Mouse (Mus musculus) midbrain, postnatal 0 days (tissue): ENCODE measurements at regions not wholly inside any gene's neighbourhood (a gene's known extent, or its start where the extent isn't known, plus 50 kb on each side); places are given as distances from the start of the nearest gene placed in this dataset.

Source experiments
- ATAC-seq: fragments of 200-750 bp; cut with Nextera tagmentation; 2 replicates; pipeline ENCODE4 v1.8.0; 2017; ENCODE audit warnings: moderate number of reproducible peaks, mild to moderate bottlenecking, moderate TSS enrichment, moderate library complexity; ENCODE audit not compliant: low FRiP score
- DNase-seq: peaks from one replicate; pipeline ENCODE4 v3.0.0-alpha.2; 2015; ENCODE audit warnings: low spot score
- H3K27ac ChIP-seq: fragments of 300-500 bp; sonication (generic); 2 replicates; pipeline ENCODE4 v1.5.1; 2014; ENCODE audit warnings: low read depth, mild to moderate bottlenecking, low read length, mixed read lengths
- H3K27me3 ChIP-seq: fragments of 300-500 bp; sonication (generic); 2 replicates; pipeline ENCODE4 v1.6.1; 2014; ENCODE audit warnings: low read length, control low read depth, mixed read lengths; ENCODE audit not compliant: insufficient read depth
- H3K36me3 ChIP-seq: fragments of 300-500 bp; sonication (generic); 2 replicates; pipeline ENCODE4 v1.6.1; 2014; ENCODE audit warnings: low read length, control low read depth, mixed read lengths; ENCODE audit not compliant: insufficient read depth
- H3K4me1 ChIP-seq: fragments of 300-500 bp; sonication (generic); 2 replicates; pipeline ENCODE4 v1.6.1; 2014; ENCODE audit warnings: mild to moderate bottlenecking, control low read depth, antibody characterized with exemption, low read length, mixed read lengths; ENCODE audit not compliant: insufficient read depth
- H3K4me2 ChIP-seq: fragments of 300-500 bp; sonication (generic); 2 replicates; pipeline ENCODE4 v1.6.1; 2014; ENCODE audit warnings: low read depth, mild to moderate bottlenecking, low read length, mixed read lengths; ENCODE audit not compliant: poor library complexity, severe bottlenecking
- H3K4me3 ChIP-seq: fragments of 300-500 bp; sonication (generic); 2 replicates; pipeline ENCODE4 v1.5.1; 2014; ENCODE audit warnings: low read depth, mild to moderate bottlenecking, low read length, moderate library complexity
- H3K9ac ChIP-seq: fragments of 300-500 bp; sonication (generic); replicated peaks from 2 replicates; pipeline ENCODE4 v1.6.1; 2014; ENCODE audit warnings: mild to moderate bottlenecking, low read length, moderate library complexity, mixed read lengths; ENCODE audit not compliant: poor library complexity, severe bottlenecking
- H3K9me3 ChIP-seq: fragments of 300-500 bp; sonication (generic); 2 replicates; pipeline ENCODE4 v1.6.1; 2016; ENCODE audit warnings: low read length, control low read depth
- CTCF ChIP-seq: IDR thresholded peaks from 2 replicates; pipeline ENCODE4 v1.5.1; 2016; ENCODE audit warnings: antibody characterized with exemption, mild to moderate bottlenecking
- WGBS: fragments of 180-500 bp; shearing (Covaris S2); extraction: QIAGEN DNeasy Blood & Tissue Kit; methylation state at CpG from one replicate; pipeline ENCODE4 v1.1.7; 2014; 5-methylcytosine and 5-hydroxymethylcytosine counted together

GRCm38 (mm10) chr13:53996867-53997266, 58.6 kb downstream of the Drd1 start:
- H3K36me3 ChIP-seq: no peaks in the 10 kb centered on the region
- H3K9me3 ChIP-seq: no peaks in the 10 kb centered on the region
- ATAC-seq: no peak
- no peak overlapping the region for H3K9ac ChIP-seq
- 77% methylated on average over 1 of the region's 1 CpGs for WGBS
- no peaks in the 10 kb centered on the region for H3K27me3 ChIP-seq
- no peaks in the 10 kb centered on the region for H3K4me1 ChIP-seq
- H3K4me3 ChIP-seq: no peak overlapping the region
- H3K4me2 ChIP-seq: no peak overlapping the region
- DNase-seq: no peak
- TF ChIP-seq CTCF: no peak
- H3K27ac ChIP-seq: no peak overlapping the region

- no peak for TF ChIP-seq CTCF
- no peaks in the 10 kb centered on the region for H3K36me3 ChIP-seq
These were observed 62.5 kb downstream of the Drd1 start for GRCm38 (mm10) chr13:53992863-53993451.

GRCm38 (mm10) chr13:53979226-53979625, 76.3 kb downstream of the Drd1 start:
- no peak overlapping the region for H3K27ac ChIP-seq

More at GRCm38 (mm10) chr13:53992863-53993451, 62.5 kb downstream of the Drd1 start:
- 92% methylated on average over 7 of the region's 7 CpGs for WGBS
- no peak overlapping the region for H3K9ac ChIP-seq
- ATAC-seq (no peak), DNase-seq (no peak)
- H3K4me3 ChIP-seq: no peak overlapping the region
- H3K4me1 ChIP-seq: no peaks in the 10 kb centered on the region
- no peaks in the 10 kb centered on the region for H3K27me3 ChIP-seq
- no peak overlapping the region for H3K4me2 ChIP-seq
- no peak overlapping the region for H3K27ac ChIP-seq
- H3K9me3 ChIP-seq: no peaks in the 10 kb centered on the region

GRCm38 (mm10) chr13:53969421-53969820, 86.1 kb downstream of the Drd1 start:
- Histone ChIP-seq H3K9me3 (peaks cover 6% of the 10 kb centered on the region; the same call in 1 of the 2 replicates), H3K4me3 (no peak overlapping the region), H3K36me3 (no peaks in the 10 kb centered on the region), H3K4me2 (no peak overlapping the region), H3K27ac (no peak overlapping the region), H3K4me1 (no peaks in the 10 kb centered on the region), H3K27me3 (no peaks in the 10 kb centered on the region), H3K9ac (no peak overlapping the region)
- DNase-seq (no peak), ATAC-seq (no peak)
- no peak for TF ChIP-seq CTCF
- WGBS: 85% methylated on average over 2 of the region's 2 CpGs

More at GRCm38 (mm10) chr13:53979226-53979625, 76.3 kb downstream of the Drd1 start:
- H3K4me1 ChIP-seq: no peaks in the 10 kb centered on the region
- ATAC-seq (no peak), DNase-seq (no peak)
- H3K9ac ChIP-seq: no peak overlapping the region
- 42% methylated on average over 2 of the region's 2 CpGs for WGBS
- no peaks in the 10 kb centered on the region for H3K27me3 ChIP-seq
- H3K9me3 ChIP-seq: no peaks in the 10 kb centered on the region
- no peak overlapping the region for H3K4me2 ChIP-seq
- no peak for TF ChIP-seq CTCF
- no peak overlapping the region for H3K4me3 ChIP-seq
- H3K36me3 ChIP-seq: no peaks in the 10 kb centered on the region

GRCm38 (mm10) chr13:53956167-53956566, 99.3 kb downstream of the Drd1 start:
- Histone ChIP-seq H3K4me2 (no peak overlapping the region), H3K27me3 (no peaks in the 10 kb centered on the region), H3K27ac (no peak overlapping the region), H3K9ac (no peak overlapping the region), H3K4me1 (no peaks in the 10 kb centered on the region), H3K36me3 (no peaks in the 10 kb centered on the region), H3K4me3 (no peak overlapping the region), H3K9me3 (no peaks in the 10 kb centered on the region)
- no peak for DNase-seq
- WGBS: 92% methylated on average over 15 of the region's 15 CpGs
- no peak for TF ChIP-seq CTCF
- ATAC-seq: no peak

- H3K4me3 ChIP-seq: no peak overlapping the region
- no peaks in the 10 kb centered on the region for H3K27me3 ChIP-seq
- no peak overlapping the region for H3K27ac ChIP-seq
- no peaks in the 10 kb centered on the region for H3K4me1 ChIP-seq
- 3% methylated on average over 4 of the region's 4 CpGs for WGBS
- H3K9ac ChIP-seq: no peak overlapping the region
- H3K36me3 ChIP-seq: no peaks in the 10 kb centered on the region
- DNase-seq (no peak), ATAC-seq (no peak)
- H3K4me2 ChIP-seq: no peak overlapping the region
- no peaks in the 10 kb centered on the region for H3K9me3 ChIP-seq
- no peak for TF ChIP-seq CTCF
These were observed 107.4 kb downstream of the Drd1 start for GRCm38 (mm10) chr13:53948056-53948455.
